Mouse (Mus musculus): ENCODE measurements around the gene Cd207. TPM values are rescaled to one million over a fixed set of nuclear protein-coding genes. Genes with fewer than 3 reads are reported as not detected.

Cd207 gene
- not detected for total RNA-seq (2021)
- polyA plus RNA-seq (2012; rRNA removed): 0.10 TPM in 1 of 2 replicates, not detected in the other
- long read RNA-seq: 0 reads

- DNase-seq: no peak
Observed at GRCm38 (mm10) chr6:83677757-83678156, at the start of gene Cd207. Gene Cd207 (minus strand): TSS chr6:83677857.

GRCm38 (mm10) chr6:83727178-83727577, 49.5 kb upstream of the Cd207 start:
- no peak for DNase-seq

GRCm38 (mm10) chr6:83722526-83722925, 44.9 kb upstream of the Cd207 start:
- DNase-seq: no peak

- no peak for DNase-seq
Observed at GRCm38 (mm10) chr6:83717026-83717425, 39.4 kb upstream of the Cd207 start.

GRCm38 (mm10) chr6:83715461-83716196, 38.0 kb upstream of the Cd207 start:
- no peak for DNase-seq

GRCm38 (mm10) chr6:83714221-83715123, 36.8 kb upstream of the Cd207 start:
- no peak for DNase-seq

GRCm38 (mm10) chr6:83713271-83714136, 35.8 kb upstream of the Cd207 start:
- DNase-seq: no peak

- no peak for DNase-seq
Observed at GRCm38 (mm10) chr6:83711725-83712475, 34.2 kb upstream of the Cd207 start.

GRCm38 (mm10) chr6:83711067-83711675, 33.5 kb upstream of the Cd207 start, which contains the start of gene Vax2:
Gene Vax2 (plus strand): TSS chr6:83711264.
- peak; percentile 91 for DNase-seq

- DNase-seq: peak; percentile 14
Observed at GRCm38 (mm10) chr6:83710361-83711066, 32.9 kb upstream of the Cd207 start.

- DNase-seq: no peak
Observed at GRCm38 (mm10) chr6:83707738-83708510, 30.3 kb upstream of the Cd207 start.

GRCm38 (mm10) chr6:83704701-83705100, 27.0 kb upstream of the Cd207 start:
- DNase-seq: no peak

GRCm38 (mm10) chr6:83704294-83704693, 26.6 kb upstream of the Cd207 start:
- no peak for DNase-seq

- DNase-seq: no peak
Observed at GRCm38 (mm10) chr6:83703722-83704078, 26.0 kb upstream of the Cd207 start.

GRCm38 (mm10) chr6:83703000-83703721, 25.5 kb upstream of the Cd207 start:
- no peak for DNase-seq

GRCm38 (mm10) chr6:83702146-83702999, 24.7 kb upstream of the Cd207 start:
- no peak for DNase-seq

GRCm38 (mm10) chr6:83701001-83701400, 23.3 kb upstream of the Cd207 start:
- DNase-seq: no peak

GRCm38 (mm10) chr6:83699971-83700370, 22.3 kb upstream of the Cd207 start:
- DNase-seq: no peak
